Mouse (Mus musculus): ENCODE measurements at regions not wholly inside any gene's neighbourhood (a gene's known extent, or its start where the extent isn't known, plus 50 kb on each side); places are given as distances from the start of the nearest gene placed in this dataset.

GRCm38 (mm10) chr2:128367266-128368150 is 223.5 kb upstream of the Spdye4c start:
- H3K27ac ChIP-seq, result no peak overlapping the region
- ATAC-seq (ENCODE audit: low FRiP score, low read depth), result no peak
- H3K4me1 ChIP-seq, result peaks cover 18% of the 10 kb centered on the region
- no peak overlapping the region for H3K4me3 ChIP-seq
- H3K4me2 ChIP-seq (replicated peaks), result no peak overlapping the region
- H3K9me3 ChIP-seq, result no peaks in the 10 kb centered on the region
- H3K36me3 ChIP-seq, result no peaks in the 10 kb centered on the region
- WGBS, result 79% methylated on average over 14 of the region's 14 CpGs
- no peak overlapping the region for H3K9ac ChIP-seq
- no peaks in the 10 kb centered on the region for H3K27me3 ChIP-seq

DNA sequence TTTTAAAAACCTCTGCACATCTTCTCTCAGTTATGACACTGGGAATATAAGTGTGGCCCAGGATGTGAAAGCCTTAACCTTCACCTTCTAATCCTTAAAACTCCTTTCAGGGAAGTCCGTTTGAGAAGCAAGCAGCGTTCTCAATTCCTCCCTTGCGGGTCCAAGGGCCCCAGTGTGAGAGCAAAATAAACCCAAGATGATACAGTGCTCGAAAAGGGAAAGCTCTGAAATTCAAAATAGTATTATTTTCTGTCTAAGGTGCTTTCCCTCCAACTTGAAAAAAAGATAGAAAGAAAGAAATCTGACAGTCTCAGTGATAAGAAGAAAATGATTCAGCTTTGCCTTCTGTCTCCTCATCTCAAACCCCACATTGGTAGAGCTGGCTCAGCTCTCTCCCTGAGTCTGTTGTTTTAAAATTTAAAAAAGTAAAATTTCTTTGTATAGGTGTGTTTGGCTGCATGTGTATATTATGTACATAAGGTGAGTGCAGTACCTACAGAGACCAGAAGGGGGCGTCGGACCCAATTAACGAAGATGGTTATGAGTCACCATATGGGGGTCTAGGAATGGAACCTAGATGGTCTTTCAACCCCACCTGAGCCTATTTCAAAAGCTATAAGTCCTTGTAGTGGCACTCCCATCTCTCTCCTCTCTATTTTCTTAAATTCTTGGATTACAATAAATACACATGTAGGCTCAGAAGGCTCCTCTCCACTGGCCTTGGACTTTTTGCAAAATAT is 222.3 kb upstream of the Spdye4c start:
- 72% methylated on average over 7 of the region's 7 CpGs for WGBS
- no peak for ATAC-seq (ENCODE audit: low FRiP score, low read depth)

DNA sequence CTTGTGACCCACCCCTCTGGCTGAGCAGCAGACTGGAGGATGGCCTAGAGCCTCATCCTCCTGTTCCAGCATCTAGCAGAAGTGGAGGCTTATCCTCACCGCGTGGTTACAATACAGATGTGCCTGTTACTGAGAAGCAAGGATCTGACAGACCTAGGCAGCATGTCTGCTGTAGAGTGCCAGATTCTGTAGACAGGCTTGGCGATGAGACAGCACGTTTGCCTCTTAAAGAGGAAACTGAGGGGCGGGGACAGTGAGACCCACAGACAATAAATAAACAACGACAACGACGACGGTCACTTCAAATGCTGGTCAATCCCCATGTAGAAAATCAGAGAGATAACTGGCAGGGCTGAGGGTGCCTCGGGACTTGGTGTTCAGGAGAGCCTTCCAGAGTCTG is 220.2 kb upstream of the Spdye4c start:
- Histone ChIP-seq H3K36me3 (no peaks in the 10 kb centered on the region), H3K4me3 (no peak overlapping the region), H3K4me1 (no peaks in the 10 kb centered on the region), H3K4me2 (replicated peaks) (no peak overlapping the region), H3K27ac (no peak overlapping the region), H3K9me3 (no peaks in the 10 kb centered on the region), H3K27me3 (no peaks in the 10 kb centered on the region), H3K9ac (no peak overlapping the region)
- ATAC-seq (ENCODE audit: low FRiP score, low read depth), result no peak
- 63% methylated on average over 10 of the region's 10 CpGs for WGBS

More for the DNA sequence above, 222.3 kb upstream of the Spdye4c start:
- Histone ChIP-seq H3K9ac (no peak overlapping the region), H3K27ac (no peak overlapping the region), H3K27me3 (no peaks in the 10 kb centered on the region), H3K4me2 (replicated peaks) (no peak overlapping the region), H3K4me3 (no peak overlapping the region), H3K4me1 (peaks cover 14% of the 10 kb centered on the region), H3K9me3 (no peaks in the 10 kb centered on the region), H3K36me3 (no peaks in the 10 kb centered on the region)

- no peaks in the 10 kb centered on the region for H3K27me3 ChIP-seq
- H3K4me1 ChIP-seq, result peaks cover 4% of the 10 kb centered on the region; the same call in 1 of the 2 replicates
- ATAC-seq (ENCODE audit: low FRiP score, low read depth), result no peak
- WGBS, result 87% methylated on average over 13 of the region's 13 CpGs
- no peaks in the 10 kb centered on the region for H3K36me3 ChIP-seq
- H3K4me2 ChIP-seq (replicated peaks), result no peak overlapping the region
- no peak overlapping the region for H3K4me3 ChIP-seq
- H3K9me3 ChIP-seq, result no peaks in the 10 kb centered on the region
- no peak overlapping the region for H3K9ac ChIP-seq
- H3K27ac ChIP-seq, result no peak overlapping the region
These were observed 218.8 kb upstream of the Spdye4c start for GRCm38 (mm10) chr2:128372204-128372603.

DNA sequence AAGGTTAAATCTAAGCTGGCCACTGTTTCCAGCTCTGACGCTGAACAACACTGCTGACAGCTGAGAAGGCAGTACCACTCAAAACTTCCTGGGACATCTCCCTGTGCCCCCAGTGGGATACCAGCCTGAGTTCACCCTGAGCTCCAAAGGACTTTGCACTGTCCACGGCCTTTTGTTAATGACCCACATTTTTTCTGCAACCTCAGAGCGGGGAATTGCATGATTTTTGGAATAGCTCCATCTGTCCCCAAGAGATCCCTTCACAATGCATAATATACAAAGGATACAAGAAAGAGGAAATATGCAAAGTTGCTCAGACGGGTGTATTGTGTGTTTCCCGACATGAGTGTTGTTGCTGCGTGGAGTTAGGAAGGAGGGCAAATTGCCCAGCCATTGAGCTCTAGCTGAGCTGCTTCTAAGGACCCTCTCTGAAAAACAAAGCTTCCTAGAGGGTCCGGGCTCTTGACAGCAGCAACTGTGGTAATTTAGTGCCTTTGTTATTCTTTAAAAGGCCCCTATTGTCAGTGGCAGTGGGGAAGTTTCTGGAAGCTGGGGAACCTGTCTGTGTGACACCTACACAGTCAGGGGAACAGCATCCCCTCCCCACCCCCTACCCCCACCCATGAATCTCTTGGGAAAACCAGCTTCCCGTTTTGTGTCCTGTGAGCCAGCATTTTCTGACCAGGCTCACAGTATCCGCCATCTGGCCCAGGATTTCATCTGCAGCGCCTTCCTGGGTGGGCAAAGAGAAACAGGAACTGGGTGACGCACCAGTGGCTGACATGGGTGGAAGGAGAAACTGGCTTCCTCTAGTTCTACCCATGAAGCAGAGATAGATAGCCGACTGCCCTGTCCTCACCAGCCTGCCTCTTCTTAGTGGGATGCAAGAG is 217.4 kb upstream of the Spdye4c start:
- WGBS, result 60% methylated on average over 12 of the region's 12 CpGs
- Histone ChIP-seq H3K9ac (no peak overlapping the region), H3K4me2 (replicated peaks) (no peak overlapping the region), H3K9me3 (no peaks in the 10 kb centered on the region), H3K4me1 (peaks cover 10% of the 10 kb centered on the region), H3K27ac (no peak overlapping the region), H3K27me3 (no peaks in the 10 kb centered on the region), H3K36me3 (no peaks in the 10 kb centered on the region), H3K4me3 (no peak overlapping the region)
- no peak for ATAC-seq (ENCODE audit: low FRiP score, low read depth)

GRCm38 (mm10) chr2:128374253-128374566 is 216.8 kb upstream of the Spdye4c start:
- ATAC-seq (ENCODE audit: low FRiP score, low read depth), result no peak
- no peaks in the 10 kb centered on the region for H3K9me3 ChIP-seq
- no peaks in the 10 kb centered on the region for H3K36me3 ChIP-seq
- H3K27me3 ChIP-seq, result no peaks in the 10 kb centered on the region
- H3K9ac ChIP-seq, result no peak overlapping the region
- peaks cover 10% of the 10 kb centered on the region for H3K4me1 ChIP-seq
- no peak overlapping the region for H3K27ac ChIP-seq
- H3K4me2 ChIP-seq (replicated peaks), result no peak overlapping the region
- no peak overlapping the region for H3K4me3 ChIP-seq
- 92% methylated on average over 2 of the region's 2 CpGs for WGBS

DNA sequence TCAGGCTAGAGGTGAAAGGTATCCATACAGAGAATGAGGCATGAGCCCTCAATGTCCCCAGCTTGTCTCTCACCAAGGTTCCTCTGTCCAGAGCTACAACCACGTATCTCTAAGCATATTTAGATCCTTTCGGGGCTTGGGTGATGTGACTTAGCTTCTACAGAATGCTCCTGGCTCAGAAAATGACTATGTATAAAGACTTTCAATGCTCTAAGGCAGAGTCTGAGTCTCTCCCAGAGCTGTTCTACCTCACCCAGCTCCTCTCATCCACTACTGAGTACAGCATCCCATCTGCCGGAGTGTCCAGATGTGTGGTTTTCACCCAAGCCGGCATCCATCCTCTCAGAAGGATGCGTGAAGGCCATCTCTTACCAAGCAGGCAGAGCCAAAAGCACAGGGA is 216.1 kb upstream of the Spdye4c start:
- H3K9ac ChIP-seq, result no peak overlapping the region
- H3K36me3 ChIP-seq, result no peaks in the 10 kb centered on the region
- no peak for ATAC-seq (ENCODE audit: low FRiP score, low read depth)
- no peaks in the 10 kb centered on the region for H3K27me3 ChIP-seq
- H3K9me3 ChIP-seq, result no peaks in the 10 kb centered on the region
- H3K4me3 ChIP-seq, result no peak overlapping the region
- H3K4me1 ChIP-seq, result peaks cover 10% of the 10 kb centered on the region
- no peak overlapping the region for H3K27ac ChIP-seq
- WGBS, result 94% methylated on average over 5 of the region's 5 CpGs
- H3K4me2 ChIP-seq (replicated peaks), result no peak overlapping the region

DNA sequence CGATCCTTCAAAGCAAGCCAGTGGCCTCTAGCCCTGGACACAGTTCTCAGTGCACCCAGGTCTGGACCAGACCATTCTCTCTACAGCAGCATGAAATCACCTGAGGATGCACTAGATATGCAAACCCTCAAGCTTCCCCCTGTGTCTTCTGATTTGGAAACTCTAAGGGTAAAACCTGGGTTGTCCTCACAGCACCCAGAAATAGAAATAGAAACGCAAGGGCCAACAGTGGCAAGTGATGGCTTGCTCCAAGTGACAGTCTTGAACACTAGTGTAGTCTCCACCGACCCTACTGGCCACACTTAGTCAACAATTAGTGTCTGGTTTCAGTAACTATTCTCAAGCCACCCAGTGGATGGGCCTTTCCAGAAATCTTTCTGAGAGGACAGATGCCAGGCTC is 215.2 kb upstream of the Spdye4c start:
- Histone ChIP-seq H3K36me3 (no peaks in the 10 kb centered on the region), H3K4me2 (replicated peaks) (no peak overlapping the region), H3K9ac (no peak overlapping the region), H3K4me3 (no peak overlapping the region), H3K4me1 (peaks cover 10% of the 10 kb centered on the region), H3K27me3 (no peaks in the 10 kb centered on the region), H3K27ac (no peak overlapping the region), H3K9me3 (no peaks in the 10 kb centered on the region)
- ATAC-seq (ENCODE audit: low FRiP score, low read depth), result no peak
- WGBS, result 88% methylated on average over 3 of the region's 3 CpGs

- Histone ChIP-seq H3K9ac (no peak overlapping the region), H3K4me2 (replicated peaks) (no peak overlapping the region; the same call in 1 of the 2 replicates), H3K4me3 (no peak overlapping the region), H3K27me3 (no peaks in the 10 kb centered on the region), H3K27ac (no peak overlapping the region), H3K36me3 (no peaks in the 10 kb centered on the region), H3K9me3 (no peaks in the 10 kb centered on the region), H3K4me1 (peaks cover 10% of the 10 kb centered on the region)
- WGBS, result 55% methylated on average over 6 of the region's 6 CpGs
- ATAC-seq (ENCODE audit: low FRiP score, low read depth), result no peak
These were observed 213.8 kb upstream of the Spdye4c start for GRCm38 (mm10) chr2:128377176-128377575.

DNA sequence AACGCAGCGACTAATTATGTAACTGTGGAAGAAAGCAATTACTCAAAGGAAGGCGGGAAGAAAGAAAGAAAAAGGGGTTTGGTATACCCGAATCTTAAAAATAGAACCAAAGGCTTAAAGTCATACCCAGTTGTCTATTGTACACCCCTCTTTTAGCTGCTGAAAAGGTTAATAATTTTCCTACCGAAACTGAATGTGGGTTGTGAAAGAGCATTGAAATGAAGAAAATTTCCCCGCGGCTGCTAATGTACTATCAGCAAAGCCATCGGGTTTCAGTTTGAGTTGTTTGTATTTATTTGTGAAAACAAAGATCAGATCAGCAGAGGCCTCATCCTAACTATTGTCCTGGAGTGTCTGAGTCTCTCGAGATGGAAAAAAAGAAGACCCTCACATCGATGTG is 213.3 kb upstream of the Spdye4c start:
- no peak for ATAC-seq (ENCODE audit: low FRiP score, low read depth)
- 50% methylated on average over 10 of the region's 10 CpGs for WGBS
- H3K9ac ChIP-seq, result no peak overlapping the region
- H3K9me3 ChIP-seq, result no peaks in the 10 kb centered on the region
- H3K27me3 ChIP-seq, result no peaks in the 10 kb centered on the region
- no peak overlapping the region; the same call in 1 of the 2 replicates for H3K4me2 ChIP-seq (replicated peaks)
- H3K36me3 ChIP-seq, result no peaks in the 10 kb centered on the region
- no peak overlapping the region for H3K27ac ChIP-seq
- peaks cover 10% of the 10 kb centered on the region for H3K4me1 ChIP-seq
- no peak overlapping the region for H3K4me3 ChIP-seq

GRCm38 (mm10) chr2:128378456-128378855 is 212.6 kb upstream of the Spdye4c start:
- Histone ChIP-seq H3K36me3 (no peaks in the 10 kb centered on the region), H3K4me2 (replicated peaks) (no peak overlapping the region), H3K27ac (no peak overlapping the region), H3K4me3 (no peak overlapping the region), H3K27me3 (no peaks in the 10 kb centered on the region), H3K4me1 (peaks cover 10% of the 10 kb centered on the region), H3K9ac (no peak overlapping the region), H3K9me3 (no peaks in the 10 kb centered on the region)
- 71% methylated on average over 7 of the region's 7 CpGs for WGBS
- ATAC-seq (ENCODE audit: low FRiP score, low read depth), result no peak

DNA sequence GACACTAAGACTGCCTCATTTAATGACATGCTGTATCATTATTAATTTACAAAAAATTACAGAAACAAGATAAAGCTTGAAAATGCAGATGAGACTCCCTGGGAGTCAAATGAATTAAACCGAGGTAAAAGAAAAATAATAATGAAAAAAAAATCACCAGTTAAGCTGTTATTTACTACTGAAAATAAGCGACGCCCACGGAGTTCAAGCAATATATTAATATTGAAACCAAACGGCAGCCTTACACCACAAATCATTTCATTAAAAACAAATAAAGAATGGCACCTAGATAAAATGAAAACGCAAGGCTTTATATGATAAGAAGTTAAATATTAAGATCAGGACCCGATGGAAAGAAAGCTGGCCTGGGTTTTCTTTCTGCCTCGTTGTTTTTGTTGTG is 211.9 kb upstream of the Spdye4c start:
- 77% methylated on average over 8 of the region's 8 CpGs for WGBS
- Histone ChIP-seq H3K36me3 (no peaks in the 10 kb centered on the region), H3K9me3 (no peaks in the 10 kb centered on the region), H3K4me2 (replicated peaks) (no peak overlapping the region), H3K27me3 (no peaks in the 10 kb centered on the region), H3K9ac (no peak overlapping the region), H3K4me1 (peaks cover 10% of the 10 kb centered on the region), H3K27ac (no peak overlapping the region), H3K4me3 (no peak overlapping the region)
- no peak for ATAC-seq (ENCODE audit: low FRiP score, low read depth)
